Mouse (Mus musculus) thymus, adult 2 months (tissue): ENCODE results near the gene Etv6. TPM values are rescaled to one million over a fixed set of nuclear protein-coding genes. Genes with fewer than 3 reads are reported as not detected.

Experiments used
- DNase-seq: peaks from one replicate; pipeline ENCODE4 v3.0.0; 2021
- H3K27ac ChIP-seq: fragments of 200-500 bp; 2 replicates; pipeline ENCODE4 v1.5.1; 2012; ENCODE audit warnings: low read length, control low read depth; ENCODE audit not compliant: control insufficient read depth, insufficient read depth
- H3K27me3 ChIP-seq: fragments of 200-500 bp; 2 replicates; pipeline ENCODE4 v1.6.1; 2012; ENCODE audit warnings: mild to moderate bottlenecking, low read length, moderate library complexity, mixed read lengths; ENCODE audit not compliant: control insufficient read depth, insufficient read depth
- H3K36me3 ChIP-seq: fragments of 200-500 bp; 2 replicates; pipeline ENCODE4 v1.6.1; 2012; ENCODE audit warnings: mild to moderate bottlenecking, low read length, moderate library complexity; ENCODE audit not compliant: control insufficient read depth, insufficient read depth
- H3K4me1 ChIP-seq: fragments of 200-500 bp; replicated peaks from 2 replicates; pipeline ENCODE4 v1.6.1; 2012; ENCODE audit warnings: low read length; ENCODE audit not compliant: control insufficient read depth, insufficient read depth
- H3K4me3 ChIP-seq: fragments of 200-500 bp; 2 replicates; pipeline ENCODE4 v1.5.1; 2012; ENCODE audit warnings: mild to moderate bottlenecking, low read length, control low read depth, moderate library complexity; ENCODE audit not compliant: control insufficient read depth, insufficient read depth
- CTCF ChIP-seq: fragments of 200-500 bp; IDR thresholded peaks from 2 replicates; pipeline ENCODE4 v1.5.1; 2012; ENCODE audit warnings: mild to moderate bottlenecking, control low read depth, low read length, moderate library complexity, borderline replicate concordance; ENCODE audit not compliant: control insufficient read depth, poor library complexity, insufficient read depth; ENCODE audit errors: extremely low read depth
- POLR2A ChIP-seq: fragments of 200-500 bp; IDR thresholded peaks from 2 replicates; pipeline ENCODE4 v1.6.1; 2012; ENCODE audit warnings: mild to moderate bottlenecking, low read length, control low read depth, moderate library complexity; ENCODE audit not compliant: control insufficient read depth, poor library complexity, insufficient read depth; ENCODE audit errors: extremely low read depth
- WGBS: fragments of 180-500 bp; shearing (Covaris S2); methylation state at CpG from one replicate; pipeline ENCODE4 v1.1.7; 2018; 5-methylcytosine and 5-hydroxymethylcytosine counted together
- polyA plus RNA-seq: library from polyadenylated mRNA; depleted of rRNA; stranded (reverse); fragments of >200 nt; gene quantifications from 2 replicates; pipeline ENCODE4 v1.2.3, GENCODE M21; 2012

Etv6 gene
- polyA plus RNA-seq, 1 experiment = 43.8 TPM

DNA sequence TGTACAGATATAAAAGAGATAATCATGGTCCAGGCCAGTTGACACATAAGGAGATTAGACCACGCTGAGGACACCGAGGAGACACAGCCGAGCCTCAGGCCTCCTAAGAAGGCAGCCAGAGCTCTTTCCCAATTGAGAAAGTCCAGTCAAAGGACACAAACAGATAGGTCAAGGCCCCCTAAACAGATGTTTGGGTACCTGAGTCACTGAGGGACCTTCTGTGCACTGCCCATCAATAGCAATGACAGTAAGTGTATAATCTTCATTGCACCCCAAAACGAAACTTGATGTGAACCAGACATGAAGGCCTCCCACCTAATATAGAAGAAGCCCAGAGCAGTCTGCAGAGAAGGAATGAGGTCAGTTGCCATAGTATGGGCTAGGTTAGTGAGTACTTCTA, 226.9 kb downstream of the Etv6 start:
- DNase-seq = no peak
- H3K27ac ChIP-seq = no peak overlapping the region
- no peaks in the 10 kb centered on the region for H3K4me1 ChIP-seq
- 94% methylated on average over 4 of the region's 4 CpGs for WGBS
- H3K4me3 ChIP-seq = no peak overlapping the region
- no peaks in the 10 kb centered on the region for H3K27me3 ChIP-seq
- TF ChIP-seq CTCF = no peak
- TF ChIP-seq POLR2A = no peak
- peaks cover 16% of the 10 kb centered on the region for H3K36me3 ChIP-seq

DNA sequence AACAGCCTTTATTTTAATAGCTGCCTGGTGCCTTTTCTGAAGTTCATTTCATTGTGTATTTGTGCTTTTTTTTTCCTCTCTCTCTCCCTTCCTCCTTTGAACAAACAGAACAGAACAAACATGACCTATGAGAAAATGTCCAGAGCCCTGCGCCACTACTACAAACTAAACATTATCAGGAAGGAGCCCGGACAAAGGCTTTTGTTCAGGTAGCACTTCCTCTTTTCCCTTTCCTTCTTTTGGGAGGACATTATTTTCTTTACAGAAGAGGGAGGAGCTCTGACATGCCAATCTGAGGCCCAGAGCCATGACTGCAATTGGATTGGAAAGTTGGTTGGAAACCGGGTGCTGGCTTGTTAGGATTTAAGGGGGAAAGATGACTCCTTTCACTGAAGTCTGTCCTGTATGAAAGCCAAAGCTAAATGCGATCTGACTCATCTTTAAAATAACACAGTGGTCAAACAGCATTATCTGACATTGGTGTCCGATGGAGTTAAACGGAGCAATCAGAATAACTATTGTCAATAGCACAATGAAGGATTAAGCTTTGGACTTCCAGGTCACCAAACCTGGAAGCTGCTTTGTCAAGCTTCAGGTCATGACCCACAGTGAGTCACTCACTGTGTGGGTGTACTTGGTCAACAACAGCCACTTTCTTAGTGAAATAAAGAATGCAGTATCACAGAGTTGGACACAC, 227.6 kb downstream of the Etv6 start:
- TF ChIP-seq POLR2A (no peak), CTCF (no peak)
- no peak overlapping the region for H3K27ac ChIP-seq
- no peaks in the 10 kb centered on the region for H3K4me1 ChIP-seq
- peaks cover 16% of the 10 kb centered on the region for H3K36me3 ChIP-seq
- DNase-seq = no peak
- H3K4me3 ChIP-seq = no peak overlapping the region
- no peaks in the 10 kb centered on the region for H3K27me3 ChIP-seq
- WGBS = 95% methylated on average over 6 of the region's 6 CpGs

DNA sequence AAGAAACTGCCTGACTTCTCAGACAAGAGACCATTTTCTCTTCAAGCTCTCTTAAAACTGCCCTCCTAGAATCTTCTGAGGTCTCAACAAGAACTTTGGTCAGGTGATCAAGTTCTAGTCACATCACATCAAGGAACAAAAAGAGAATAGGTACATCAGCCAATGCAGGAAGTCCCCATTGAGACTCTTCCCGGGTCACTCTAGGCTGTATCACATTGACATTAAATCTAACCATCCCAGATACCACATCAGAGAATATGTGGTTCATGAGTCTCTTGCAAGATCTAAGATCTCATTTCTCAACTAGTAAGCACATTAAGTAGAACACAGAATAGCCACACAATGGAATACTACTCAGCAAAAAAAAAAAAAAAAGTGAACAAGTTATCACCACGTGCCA, 238.4 kb downstream of the Etv6 start:
- Histone ChIP-seq H3K27ac (no peak overlapping the region), H3K36me3 (no peaks in the 10 kb centered on the region; the same call in 1 of the 2 replicates), H3K27me3 (no peaks in the 10 kb centered on the region), H3K4me1 (no peaks in the 10 kb centered on the region), H3K4me3 (no peak overlapping the region)
- DNase-seq = no peak
- TF ChIP-seq CTCF (no peak), POLR2A (no peak)
- WGBS = 8% methylated on average over 2 of the region's 2 CpGs

DNA sequence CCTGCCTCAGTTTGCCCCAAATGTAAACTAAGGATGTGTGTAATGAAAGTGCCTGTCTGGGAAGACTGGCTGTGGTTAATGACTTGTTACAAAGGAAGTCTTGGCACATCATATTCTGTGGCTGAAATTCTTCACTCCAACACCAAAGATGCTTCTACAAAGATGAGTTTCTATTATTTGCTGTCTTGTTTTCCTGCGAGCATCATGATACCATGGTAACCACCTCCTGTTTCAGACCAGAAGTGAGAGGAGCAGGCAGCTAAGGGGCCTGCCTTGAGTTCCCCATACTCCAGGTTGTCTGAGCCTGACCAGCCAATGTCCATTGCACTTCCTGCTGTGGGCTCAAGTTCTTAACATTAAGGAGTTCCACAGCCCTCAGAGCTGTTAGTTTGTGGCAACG, 241.5 kb downstream of the Etv6 start:
- TF ChIP-seq POLR2A = no peak
- TF ChIP-seq CTCF = no peak
- H3K4me1 ChIP-seq = no peaks in the 10 kb centered on the region
- H3K36me3 ChIP-seq = no peaks in the 10 kb centered on the region
- no peak overlapping the region for H3K4me3 ChIP-seq
- DNase-seq = no peak
- H3K27ac ChIP-seq = no peak overlapping the region
- no peaks in the 10 kb centered on the region for H3K27me3 ChIP-seq
- 64% methylated on average over 2 of the region's 2 CpGs for WGBS

DNA sequence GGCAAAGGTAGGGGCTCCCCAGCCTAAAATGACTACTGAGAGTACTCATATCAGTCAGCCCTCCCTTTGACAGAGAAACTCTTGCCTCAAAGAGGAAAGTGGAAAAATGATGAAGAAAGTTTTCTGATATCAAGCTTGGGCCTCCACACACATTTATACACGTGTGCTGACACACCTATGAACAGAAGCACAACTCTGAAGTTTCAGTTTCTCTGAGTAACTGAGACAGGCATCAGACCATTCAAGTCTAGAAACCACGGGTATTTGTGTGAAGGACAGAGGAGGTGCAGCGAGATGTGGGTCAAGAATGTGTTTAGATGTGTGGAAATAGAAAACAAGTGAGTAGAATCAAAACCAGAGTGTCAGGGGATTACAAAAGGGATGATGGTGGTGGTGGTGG, 246.6 kb downstream of the Etv6 start:
- WGBS = 79% methylated on average over 3 of the region's 3 CpGs
- H3K4me3 ChIP-seq = no peak overlapping the region
- DNase-seq = no peak
- H3K27ac ChIP-seq = no peak overlapping the region
- H3K27me3 ChIP-seq = no peaks in the 10 kb centered on the region
- no peaks in the 10 kb centered on the region for H3K36me3 ChIP-seq
- H3K4me1 ChIP-seq = no peaks in the 10 kb centered on the region
- TF ChIP-seq POLR2A = no peak
- TF ChIP-seq CTCF = no peak

DNA sequence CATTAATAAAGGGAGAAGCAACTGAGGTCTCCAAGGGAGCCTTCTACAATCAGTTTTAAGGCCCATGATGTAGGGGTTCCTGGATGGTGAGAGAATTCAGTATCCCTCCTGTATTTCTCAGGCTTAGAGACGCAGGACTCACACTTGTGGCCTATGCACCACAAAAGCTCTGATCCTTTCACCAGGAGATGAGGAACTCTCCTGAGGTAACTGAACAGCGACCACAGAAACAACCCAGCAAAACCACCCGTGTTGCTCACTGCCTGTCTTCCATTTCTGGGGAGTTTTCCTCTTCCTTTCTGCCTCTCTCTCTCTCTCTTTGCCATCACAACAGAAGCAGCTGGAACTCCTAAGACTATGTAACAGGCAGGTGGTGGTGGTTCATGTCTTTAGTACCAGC, 256.3 kb downstream of the Etv6 start:
- TF ChIP-seq CTCF (no peak), POLR2A (no peak)
- 13% methylated on average over 3 of the region's 3 CpGs for WGBS
- no peak for DNase-seq

DNA sequence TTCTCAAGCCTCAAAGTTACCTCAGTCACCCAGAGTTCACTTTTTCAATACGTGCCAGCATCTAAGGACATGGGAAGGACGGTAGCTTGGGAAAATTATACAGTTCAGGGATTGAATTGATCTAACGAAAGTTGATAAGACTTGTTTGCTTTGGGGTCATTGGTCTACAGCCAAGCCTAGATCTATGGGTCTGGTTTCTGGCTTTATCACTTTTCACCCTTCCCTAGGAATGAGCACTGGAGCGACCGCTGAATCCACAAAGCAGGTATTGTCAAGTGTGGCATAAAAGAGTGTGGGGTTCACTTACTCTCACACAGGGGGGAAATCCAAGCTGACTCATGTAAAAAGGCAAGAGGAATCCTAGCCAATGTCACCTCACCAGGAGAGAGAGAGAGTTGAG, 256.9 kb downstream of the Etv6 start:
- Histone ChIP-seq H3K4me1 (peaks cover 7% of the 10 kb centered on the region), H3K36me3 (no peaks in the 10 kb centered on the region), H3K4me3 (no peak overlapping the region), H3K27me3 (no peaks in the 10 kb centered on the region), H3K27ac (no peak overlapping the region)
- WGBS = 95% methylated on average over 5 of the region's 5 CpGs
- TF ChIP-seq CTCF (no peak), POLR2A (no peak)
- DNase-seq = no peak

More for the DNA sequence above, 256.3 kb downstream of the Etv6 start:
- Histone ChIP-seq H3K27me3 (no peaks in the 10 kb centered on the region), H3K27ac (no peak overlapping the region), H3K4me3 (no peak overlapping the region), H3K36me3 (no peaks in the 10 kb centered on the region), H3K4me1 (peaks cover 7% of the 10 kb centered on the region)
